Mouse (Mus musculus): ENCODE measurements around the gene Zfp661. TPM values are rescaled to one million over a fixed set of nuclear protein-coding genes. Genes with fewer than 3 reads are reported as not detected.
A peak's percentile ranks its signal among the peaks of the same experiment; 100 is the strongest.
"Not testable (repeated sequence)": the region's sequence is repeated elsewhere in the genome, so short reads cannot be mapped to it uniquely, and the experiment has no call there.

The Zfp661 gene
- total RNA-seq (2021), result 1 to 10 TPM; 1.9 to 2.0 TPM
- long read RNA-seq, experiment 1, partial matches to known transcripts, result 1 of 4 reads
- long read RNA-seq, experiment 1, other reads (novel, unspliced or antisense), result 0 of 4 reads
- long read RNA-seq, experiment 2, partial matches to known transcripts, result 0 of 2 reads
- long read RNA-seq, experiment 2, other reads (novel, unspliced or antisense), result 0 of 2 reads

DNA sequence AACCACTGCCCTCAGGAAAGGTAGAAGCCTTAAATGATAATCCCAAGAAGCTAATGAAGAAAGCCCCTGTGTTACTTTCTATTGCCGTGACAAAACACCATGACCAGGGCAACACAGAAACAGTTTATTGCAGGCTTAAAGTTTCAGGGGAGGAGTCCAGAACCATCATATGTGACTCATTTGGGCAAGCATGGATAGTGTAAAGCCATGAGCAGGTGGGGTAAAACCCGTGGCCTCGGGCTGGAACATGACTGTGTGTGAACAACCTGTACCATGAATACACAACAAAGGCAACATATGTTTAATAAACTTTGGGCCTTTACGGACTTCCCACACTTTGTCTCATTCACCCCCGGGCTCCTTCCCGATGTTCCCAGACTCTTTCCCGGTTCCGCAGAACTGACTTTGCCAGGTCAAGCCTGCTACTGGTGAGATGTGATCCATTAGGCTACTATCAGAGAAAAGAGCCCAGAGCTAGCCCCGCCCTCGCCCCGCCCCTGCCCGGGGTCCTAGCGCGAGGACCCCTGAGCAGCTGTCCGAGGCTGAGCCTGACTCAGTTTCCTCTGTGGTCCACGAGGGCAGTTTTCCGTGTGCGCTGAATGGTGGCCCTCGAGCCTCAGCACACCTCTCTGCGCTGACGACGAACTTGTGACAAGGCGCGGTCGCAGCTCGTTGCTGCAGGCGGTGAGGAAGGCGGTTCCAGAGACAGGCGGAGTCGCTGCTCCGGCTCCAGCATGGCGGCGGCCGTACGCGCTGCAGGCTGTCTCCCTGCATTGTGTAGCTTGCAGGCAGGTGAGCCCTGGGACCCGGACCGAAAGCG lies at the start of gene Zfp661, which contains the start of gene Mrps5:
Gene Zfp661, minus strand, starts transcription at position 401 of the 820 bp plus-strand sequence.
Gene Mrps5, plus strand, starts transcription at position 529 of the 820 bp plus-strand sequence.
- DNase-seq, result peak; percentile 85 to 87
- intact Hi-C loops (cut with DNase I), result no loop called here

- DNase-seq, result no peak
- intact Hi-C loops (cut with DNase I), result no loop called here
Measured at GRCm38 (mm10) chr2:127635581-127635980, 48.7 kb upstream of the Zfp661 start.

DNA sequence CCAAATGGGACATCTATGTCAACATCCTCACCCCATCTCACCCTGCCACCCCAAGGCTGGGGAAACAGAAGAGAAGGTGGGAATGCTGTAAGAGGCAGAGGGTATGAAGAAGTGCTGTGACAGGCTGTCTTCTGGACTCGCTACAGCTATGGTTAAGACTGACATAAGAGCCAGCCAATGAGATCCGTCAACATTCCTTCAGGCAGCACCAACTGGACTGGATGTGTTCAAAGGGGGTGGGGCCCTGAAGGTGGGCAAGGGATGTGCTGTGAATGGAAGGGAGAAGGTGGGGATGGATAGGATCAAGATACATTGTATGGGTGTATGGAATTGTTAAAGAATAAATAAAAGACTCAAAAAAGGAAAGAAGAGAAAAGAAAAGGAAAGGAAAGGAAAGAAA lies 45.7 kb upstream of the Zfp661 start:
- intact Hi-C loops (cut with DNase I), result no loop called here
- DNase-seq, result no peak

- intact Hi-C loops (cut with DNase I), result no loop called here
Measured at GRCm38 (mm10) chr2:127627990-127628570, 41.2 kb upstream of the Zfp661 start.

GRCm38 (mm10) chr2:127627354-127627753 lies 40.5 kb upstream of the Zfp661 start:
- DNase-seq, result no peak
- intact Hi-C loops (cut with DNase I), result no loop called here

More at GRCm38 (mm10) chr2:127627990-127628570, 41.2 kb upstream of the Zfp661 start:
- DNase-seq, result no peak

GRCm38 (mm10) chr2:127625659-127626058 lies 38.8 kb upstream of the Zfp661 start:
- no peak for DNase-seq
- intact Hi-C loops (cut with DNase I), result no loop called here

DNA sequence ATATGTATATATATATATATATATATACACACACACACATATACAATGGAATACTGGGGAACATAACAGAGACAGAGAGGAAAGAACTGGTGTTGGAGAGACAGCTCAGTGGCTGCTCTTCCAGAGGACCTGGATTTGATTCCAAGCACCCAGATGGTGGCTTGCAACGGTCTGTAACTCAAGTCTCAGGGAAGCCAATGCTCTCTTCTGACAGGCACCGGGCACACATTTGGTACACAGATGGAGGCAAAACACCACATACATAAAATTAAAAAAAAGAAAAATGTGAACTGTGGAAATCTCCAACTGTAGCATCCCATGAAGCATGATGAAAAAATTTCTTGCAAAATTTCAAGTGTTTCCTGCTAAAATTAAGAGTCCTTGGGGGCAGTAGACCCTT lies 37.9 kb upstream of the Zfp661 start:
- intact Hi-C loops (cut with DNase I), result no loop called here
- no peak for DNase-seq

GRCm38 (mm10) chr2:127622065-127622464 lies 35.2 kb upstream of the Zfp661 start:
- no peak for DNase-seq
- intact Hi-C loops (cut with DNase I), result no loop called here

DNA sequence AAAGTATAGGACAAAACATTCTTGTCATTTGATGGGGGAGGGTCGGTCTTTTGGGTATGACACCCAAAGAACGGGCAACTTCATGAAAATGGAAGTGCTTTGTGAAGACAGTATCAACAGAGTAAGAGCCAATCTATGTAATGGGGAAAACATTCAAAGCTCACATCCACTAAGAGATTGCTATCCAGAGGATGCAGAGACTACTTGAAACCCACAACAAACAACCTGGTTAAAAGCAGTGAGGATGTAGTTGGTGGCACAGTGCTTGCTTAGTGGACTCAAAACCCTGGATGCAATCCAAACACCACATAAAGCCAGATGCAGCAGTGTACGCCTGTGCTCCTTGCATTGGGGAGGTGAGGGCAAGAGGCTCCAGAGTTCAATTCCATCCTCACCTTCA lies 32.4 kb upstream of the Zfp661 start:
- intact Hi-C loops (cut with DNase I), result no loop called here

DNA sequence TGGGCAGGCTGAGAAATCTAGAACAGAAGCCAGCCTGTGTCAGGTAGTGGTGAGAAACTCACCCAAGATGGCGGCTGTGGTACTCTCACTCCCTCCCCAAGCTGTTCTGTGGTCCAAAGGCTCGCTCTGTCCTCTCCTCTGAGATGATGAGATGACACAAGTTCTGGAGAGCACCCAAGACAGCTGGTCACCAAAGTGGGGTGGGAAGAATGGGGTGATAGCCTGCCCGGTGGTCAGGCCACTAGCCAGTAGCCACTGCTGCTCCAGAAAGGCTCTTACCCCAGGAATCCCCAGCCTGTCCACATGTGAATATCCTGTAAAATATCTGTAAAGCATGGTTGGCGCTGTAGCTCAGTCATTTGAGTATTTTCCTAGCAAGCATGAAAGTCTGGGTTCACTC lies 25.4 kb upstream of the Zfp661 start:
- DNase-seq, result no peak
- intact Hi-C loops (cut with DNase I), result no loop called here

More for the DNA sequence above, 32.4 kb upstream of the Zfp661 start:
- no peak for DNase-seq

GRCm38 (mm10) chr2:127611386-127611785 lies 24.5 kb upstream of the Zfp661 start:
- intact Hi-C loops (cut with DNase I), result no loop called here
- no peak for DNase-seq

DNA sequence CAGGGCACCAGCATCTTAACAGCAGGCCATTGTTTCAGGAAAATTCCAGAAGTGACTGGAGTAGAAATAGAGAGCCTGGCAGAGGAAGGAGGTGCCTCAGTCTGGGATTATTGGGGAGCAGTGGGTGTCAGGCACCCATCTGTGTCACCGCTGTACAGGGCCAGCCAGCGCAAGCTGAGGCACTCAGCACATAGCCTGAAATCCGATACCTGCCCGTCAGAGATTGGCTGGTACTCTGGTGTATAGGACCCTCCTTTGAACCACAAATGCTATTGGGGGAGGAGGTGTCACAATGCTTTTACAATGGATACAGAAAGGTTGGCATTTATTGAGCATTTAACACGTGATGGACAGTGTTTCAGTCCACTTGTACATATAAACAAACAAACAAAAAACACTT lies 22.1 kb upstream of the Zfp661 start:
- no peak for DNase-seq
- intact Hi-C loops (cut with DNase I), result loop anchor here (5.0 to 10.0 kb wide), 3 partner anchors 73 to 238 kb away; no protein-coding TSS in a partner anchor

GRCm38 (mm10) chr2:127608234-127608633 lies 21.3 kb upstream of the Zfp661 start:
- intact Hi-C loops (cut with DNase I), result loop anchor here (5.0 to 10.0 kb wide), 3 partner anchors 74 to 239 kb away; no protein-coding TSS in a partner anchor
- DNase-seq, result peak in 1 of 2 experiments; percentile 25

DNA sequence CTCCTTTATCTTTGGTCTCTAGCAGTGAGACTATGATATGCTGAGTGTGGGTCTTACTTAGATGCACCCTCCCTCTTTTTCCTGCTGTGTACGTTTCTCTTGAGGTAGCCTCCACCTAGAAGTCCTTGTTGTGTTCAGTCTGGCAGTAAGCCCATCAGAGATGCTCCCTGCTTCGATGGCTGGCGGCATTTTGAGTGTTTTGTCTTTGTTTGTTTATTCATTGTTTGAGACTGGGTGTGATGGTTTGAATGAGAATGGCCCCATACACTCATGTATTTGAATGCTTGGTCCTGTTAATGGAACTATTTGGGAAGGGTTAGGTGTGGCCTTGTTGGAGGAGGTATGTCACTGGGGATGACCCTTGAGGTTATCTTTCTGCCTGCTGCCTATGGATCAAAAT lies 18.3 kb upstream of the Zfp661 start:
- intact Hi-C loops (cut with DNase I), result loop anchor here (5.0 to 10.0 kb wide), 3 partner anchors 77 to 242 kb away; no protein-coding TSS in a partner anchor
- no peak for DNase-seq

DNA sequence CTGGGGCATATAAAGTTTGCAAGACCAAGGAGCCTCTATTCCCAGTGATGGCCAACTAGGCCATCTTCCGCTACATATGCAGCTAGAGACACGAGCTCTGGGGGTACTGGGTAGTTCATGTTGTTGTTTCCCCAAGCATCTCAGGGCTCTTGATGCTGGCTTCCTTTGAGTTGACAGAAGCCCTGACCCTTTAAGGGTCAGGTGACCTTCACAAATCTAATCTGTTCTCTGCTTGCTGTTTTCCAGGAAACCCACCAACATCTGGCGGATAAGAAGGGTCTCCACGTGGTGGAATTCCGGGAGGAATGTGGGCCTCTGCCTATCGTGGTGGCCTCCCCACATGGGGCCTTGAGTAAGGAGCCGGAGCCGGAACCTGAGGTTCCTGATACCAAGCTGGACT lies 16.5 kb upstream of the Zfp661 start:
- intact Hi-C loops (cut with DNase I), result loop anchor here (10.0 kb wide), 1 partner anchor 151 kb away; no protein-coding TSS in a partner anchor
- DNase-seq, result not testable (repeated sequence)

DNA sequence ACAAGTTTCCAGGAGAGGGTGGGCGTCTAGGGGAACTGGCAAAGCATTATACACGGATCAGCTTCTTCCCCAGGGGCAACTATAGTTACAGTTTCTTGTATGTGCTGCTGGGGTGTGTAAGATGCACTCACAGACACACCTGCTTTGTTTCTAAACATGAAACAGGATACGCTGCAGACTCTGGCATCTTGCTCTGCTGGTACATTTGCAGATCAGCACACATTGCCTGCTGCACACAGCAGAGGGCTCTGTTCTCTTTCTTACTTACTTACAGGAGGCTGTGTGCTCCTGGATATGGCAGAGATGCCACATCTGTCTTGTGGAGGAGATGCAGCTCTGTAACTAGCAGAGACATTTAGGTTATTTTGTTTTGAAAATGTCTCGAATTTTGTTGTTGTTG lies 3.9 kb upstream of the Zfp661 start:
- intact Hi-C loops (cut with DNase I), result no loop called here
- peak in 1 of 2 experiments; percentile 10 for DNase-seq

DNA sequence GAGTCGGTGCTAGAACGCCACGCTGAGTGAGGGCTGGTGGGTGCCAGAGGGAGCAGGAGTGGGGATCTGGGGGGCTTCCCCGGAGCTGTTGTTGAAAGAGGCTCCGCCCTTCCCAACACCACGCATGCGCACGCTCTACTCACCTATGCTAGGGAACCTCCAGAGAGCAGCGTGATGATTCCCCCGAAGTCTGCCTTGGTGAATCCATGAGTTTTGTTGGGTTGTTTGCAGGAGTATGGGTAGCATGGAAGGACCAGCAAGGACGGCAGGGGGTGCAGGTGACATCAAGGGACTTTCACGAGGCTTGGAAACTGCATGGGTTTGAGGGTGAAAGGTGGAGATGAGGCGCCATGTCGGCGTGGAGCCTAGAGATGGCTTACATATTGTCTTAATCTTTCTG lies 3.3 kb upstream of the Zfp661 start:
- no peak for DNase-seq
- intact Hi-C loops (cut with DNase I), result no loop called here

DNA sequence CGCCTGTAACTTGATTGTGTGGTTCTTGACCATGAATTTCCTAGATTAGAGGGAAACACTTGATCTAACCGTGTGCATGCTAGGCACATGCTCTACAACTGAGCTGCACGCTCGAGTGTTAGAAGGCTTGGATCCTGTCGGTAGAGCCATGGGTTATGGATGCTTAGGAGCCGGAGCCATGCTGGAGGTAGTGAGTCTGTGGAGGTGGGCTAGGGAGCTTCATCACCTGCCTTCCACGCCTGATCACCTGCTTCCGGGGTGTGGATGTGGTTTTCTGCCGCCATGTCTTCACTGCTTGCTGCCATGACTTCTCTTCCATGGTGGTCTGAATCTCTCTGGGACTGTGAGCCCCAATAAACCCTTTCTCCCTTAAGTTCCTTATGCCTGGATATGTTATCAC lies 2.0 kb upstream of the Zfp661 start:
- no peak for DNase-seq
- intact Hi-C loops (cut with DNase I), result no loop called here

GRCm38 (mm10) chr2:127587514-127587844 lies 585 bp upstream of the Zfp661 start:
- no peak for DNase-seq
- intact Hi-C loops (cut with DNase I), result no loop called here

- intact Hi-C loops (cut with DNase I), result no loop called here
Measured at GRCm38 (mm10) chr2:127584436-127584858, 2.4 kb downstream of the Zfp661 start.

GRCm38 (mm10) chr2:127573322-127573721 lies 13.6 kb downstream of the Zfp661 start:
- intact Hi-C loops (cut with DNase I), result no loop called here
- DNase-seq, result no peak

More at GRCm38 (mm10) chr2:127584436-127584858, 2.4 kb downstream of the Zfp661 start:
- DNase-seq, result peak; percentile 90 to 92
